Mouse (Mus musculus) kidney, embryonic 15.5 days (tissue): ENCODE measurements around the gene Pacs1. TPM values are rescaled to one million over a fixed set of nuclear protein-coding genes. Genes with fewer than 3 reads are reported as not detected.
"Not testable (repeated sequence)": the region's sequence is repeated elsewhere in the genome, so short reads cannot be mapped to it uniquely, and the experiment has no call there.

Experiments
- ATAC-seq: fragments of 200-750 bp; cut with Nextera tagmentation; replicated peaks from 2 replicates; pipeline ENCODE4 v1.8.0; 2017; ENCODE audit warnings: moderate TSS enrichment; ENCODE audit not compliant: low FRiP score
- H3K27ac ChIP-seq: fragments of 300-500 bp; sonication (generic); 2 replicates; pipeline ENCODE4 v1.5.1; 2015; ENCODE audit warnings: mild to moderate bottlenecking, inconsistent platforms
- H3K27me3 ChIP-seq: fragments of 300-500 bp; sonication (generic); 2 replicates; pipeline ENCODE4 v1.6.1; 2015; ENCODE audit warnings: inconsistent platforms
- H3K36me3 ChIP-seq: fragments of 300-500 bp; sonication (generic); 2 replicates; pipeline ENCODE4 v1.6.1; 2015; ENCODE audit warnings: inconsistent platforms
- H3K4me1 ChIP-seq: fragments of 300-500 bp; sonication (generic); 2 replicates; pipeline ENCODE4 v1.6.1; 2015; ENCODE audit warnings: inconsistent platforms
- H3K4me2 ChIP-seq: fragments of 300-500 bp; sonication (generic); 2 replicates; pipeline ENCODE4 v1.6.1; 2015; ENCODE audit warnings: moderate library complexity, mild to moderate bottlenecking, inconsistent platforms
- H3K4me3 ChIP-seq: fragments of 300-500 bp; sonication (generic); replicated peaks from 2 replicates; pipeline ENCODE4 v1.5.1; 2015; ENCODE audit warnings: mild to moderate bottlenecking, inconsistent platforms
- H3K9ac ChIP-seq: fragments of 300-500 bp; sonication (generic); 2 replicates; pipeline ENCODE4 v1.6.1; 2015; ENCODE audit warnings: mild to moderate bottlenecking, inconsistent platforms
- H3K9me3 ChIP-seq: fragments of 300-500 bp; sonication (generic); replicated peaks from 2 replicates; pipeline ENCODE4 v1.6.1; 2016; ENCODE audit warnings: inconsistent platforms
- WGBS: fragments of 180-500 bp; shearing (Covaris S2); methylation state at CpG from one replicate; pipeline ENCODE4 v1.1.7; 2015; ENCODE audit warnings: mixed read lengths; 5-methylcytosine and 5-hydroxymethylcytosine counted together
- polyA plus RNA-seq: library from polyadenylated mRNA; unstranded; fragments of >200 nt; fragmentation: Nextera tagmentation; extraction: Ambion mirVana; gene quantifications from 2 replicates; pipeline ENCODE4 v1.2.1, GENCODE M21; 2015

Gene Pacs1
- polyA plus RNA-seq, 1 experiment from 2014 or later, result 25.0 TPM

GRCm38 (mm10) chr19:5267015-5267414 is 5.9 kb downstream of the Pacs1 start:
- Histone ChIP-seq H3K9me3 (no peaks in the 10 kb centered on the region), H3K4me1 (peaks cover 19% of the 10 kb centered on the region), H3K36me3 (no peaks in the 10 kb centered on the region), H3K4me2 (no peak overlapping the region), H3K9ac (no peak overlapping the region), H3K27me3 (no peaks in the 10 kb centered on the region), H3K27ac (no peak overlapping the region), H3K4me3 (no peak overlapping the region)
- 97% methylated on average over 5 of the region's 5 CpGs for WGBS
- no peak for ATAC-seq

- H3K27ac ChIP-seq, result no peak overlapping the region
- H3K36me3 ChIP-seq, result no peaks in the 10 kb centered on the region
- H3K9me3 ChIP-seq, result no peaks in the 10 kb centered on the region
- 46% methylated on average over 3 of the region's 3 CpGs for WGBS
- H3K4me2 ChIP-seq, result no peak overlapping the region
- H3K4me3 ChIP-seq, result no peak overlapping the region
- ATAC-seq, result no peak
- H3K4me1 ChIP-seq, result peaks cover 17% of the 10 kb centered on the region; the same call in 1 of the 2 replicates
- H3K27me3 ChIP-seq, result no peaks in the 10 kb centered on the region
- no peak overlapping the region for H3K9ac ChIP-seq
Observed at GRCm38 (mm10) chr19:5257140-5257539, 15.8 kb downstream of the Pacs1 start.

GRCm38 (mm10) chr19:5236981-5237380 is 35.9 kb downstream of the Pacs1 start:
- not testable (repeated sequence) for H3K9me3 ChIP-seq, H3K4me1 ChIP-seq, ATAC-seq, H3K4me3 ChIP-seq, H3K4me2 ChIP-seq, H3K9ac ChIP-seq, H3K36me3 ChIP-seq, H3K27ac ChIP-seq, H3K27me3 ChIP-seq
- 100% methylated on average over 1 of the region's 1 CpGs for WGBS

- H3K9me3 ChIP-seq, result no peaks in the 10 kb centered on the region
- no peak overlapping the region for H3K4me3 ChIP-seq
- H3K4me1 ChIP-seq, result peaks cover 4% of the 10 kb centered on the region; the same call in 1 of the 2 replicates
- no peak for ATAC-seq
- H3K27ac ChIP-seq, result no peak overlapping the region
- 87% methylated on average over 4 of the region's 4 CpGs for WGBS
- no peaks in the 10 kb centered on the region for H3K27me3 ChIP-seq
- H3K4me2 ChIP-seq, result no peak overlapping the region
- no peaks in the 10 kb centered on the region for H3K36me3 ChIP-seq
- no peak overlapping the region for H3K9ac ChIP-seq
Observed at GRCm38 (mm10) chr19:5232696-5233095, 40.2 kb downstream of the Pacs1 start.

GRCm38 (mm10) chr19:5230110-5230509 is 42.8 kb downstream of the Pacs1 start:
- Histone ChIP-seq H3K4me1 (peaks cover 4% of the 10 kb centered on the region; the same call in 1 of the 2 replicates), H3K9ac (no peak overlapping the region), H3K27me3 (no peaks in the 10 kb centered on the region), H3K4me3 (no peak overlapping the region), H3K36me3 (no peaks in the 10 kb centered on the region), H3K27ac (no peak overlapping the region), H3K9me3 (no peaks in the 10 kb centered on the region), H3K4me2 (no peak overlapping the region)
- WGBS, result 60% methylated on average over 2 of the region's 2 CpGs
- ATAC-seq, result no peak

GRCm38 (mm10) chr19:5224624-5225023 is 48.3 kb downstream of the Pacs1 start:
- 54% methylated on average over 2 of the region's 2 CpGs for WGBS
- H3K4me2 ChIP-seq, result no peak overlapping the region
- H3K27ac ChIP-seq, result no peak overlapping the region
- peaks cover under 1% of the 10 kb centered on the region; the same call in 1 of the 2 replicates for H3K4me1 ChIP-seq
- H3K9me3 ChIP-seq, result no peaks in the 10 kb centered on the region
- no peaks in the 10 kb centered on the region for H3K27me3 ChIP-seq
- no peak overlapping the region for H3K9ac ChIP-seq
- ATAC-seq, result no peak
- H3K36me3 ChIP-seq, result no peaks in the 10 kb centered on the region
- H3K4me3 ChIP-seq, result no peak overlapping the region

- Histone ChIP-seq H3K36me3 (no peaks in the 10 kb centered on the region), H3K4me3 (no peak overlapping the region), H3K4me1 (no peaks in the 10 kb centered on the region), H3K27ac (no peak overlapping the region), H3K9me3 (no peaks in the 10 kb centered on the region), H3K4me2 (no peak overlapping the region), H3K27me3 (no peaks in the 10 kb centered on the region), H3K9ac (no peak overlapping the region)
- no peak for ATAC-seq
- 87% methylated on average over 4 of the region's 4 CpGs for WGBS
Observed at GRCm38 (mm10) chr19:5224077-5224476, 48.8 kb downstream of the Pacs1 start.

- Histone ChIP-seq H3K4me3 (no peak overlapping the region), H3K27me3 (no peaks in the 10 kb centered on the region), H3K27ac (no peak overlapping the region), H3K4me2 (no peak overlapping the region), H3K9ac (no peak overlapping the region), H3K4me1 (no peaks in the 10 kb centered on the region), H3K9me3 (no peaks in the 10 kb centered on the region), H3K36me3 (no peaks in the 10 kb centered on the region)
- 64% methylated on average over 2 of the region's 2 CpGs for WGBS
- no peak for ATAC-seq
Observed at GRCm38 (mm10) chr19:5221926-5222325, 51.0 kb downstream of the Pacs1 start.

- not testable (repeated sequence) for H3K27ac ChIP-seq, H3K4me2 ChIP-seq, H3K4me1 ChIP-seq, H3K4me3 ChIP-seq, H3K27me3 ChIP-seq, ATAC-seq, H3K9ac ChIP-seq, H3K9me3 ChIP-seq, H3K36me3 ChIP-seq
- WGBS, result 17% methylated on average over 2 of the region's 2 CpGs
Observed at GRCm38 (mm10) chr19:5221219-5221723, 51.6 kb downstream of the Pacs1 start.

GRCm38 (mm10) chr19:5220389-5220788 is 52.5 kb downstream of the Pacs1 start:
- no peaks in the 10 kb centered on the region for H3K27me3 ChIP-seq
- no peak overlapping the region for H3K4me3 ChIP-seq
- no peak overlapping the region for H3K27ac ChIP-seq
- H3K36me3 ChIP-seq, result no peaks in the 10 kb centered on the region
- no peaks in the 10 kb centered on the region for H3K9me3 ChIP-seq
- 89% methylated on average over 3 of the region's 3 CpGs for WGBS
- no peaks in the 10 kb centered on the region for H3K4me1 ChIP-seq
- H3K4me2 ChIP-seq, result no peak overlapping the region
- ATAC-seq, result no peak
- H3K9ac ChIP-seq, result no peak overlapping the region

- H3K9me3 ChIP-seq, result no peaks in the 10 kb centered on the region
- H3K27ac ChIP-seq, result no peak overlapping the region
- H3K9ac ChIP-seq, result no peak overlapping the region
- H3K36me3 ChIP-seq, result no peaks in the 10 kb centered on the region
- no peak overlapping the region for H3K4me2 ChIP-seq
- no peak for ATAC-seq
- no peaks in the 10 kb centered on the region for H3K27me3 ChIP-seq
- H3K4me3 ChIP-seq, result no peak overlapping the region
- no peaks in the 10 kb centered on the region for H3K4me1 ChIP-seq
- 92% methylated on average over 2 of the region's 2 CpGs for WGBS
Observed at GRCm38 (mm10) chr19:5201691-5202090, 71.2 kb downstream of the Pacs1 start.

- H3K9ac ChIP-seq, H3K27me3 ChIP-seq, H3K4me3 ChIP-seq, H3K27ac ChIP-seq, ATAC-seq, H3K4me1 ChIP-seq, H3K9me3 ChIP-seq, H3K36me3 ChIP-seq, H3K4me2 ChIP-seq: not testable (repeated sequence)
- 91% methylated on average over 4 of the region's 4 CpGs for WGBS
Observed at GRCm38 (mm10) chr19:5200617-5201016, 72.3 kb downstream of the Pacs1 start.

GRCm38 (mm10) chr19:5198553-5198952 is 74.4 kb downstream of the Pacs1 start:
- no peaks in the 10 kb centered on the region for H3K27me3 ChIP-seq
- no peak overlapping the region for H3K9ac ChIP-seq
- H3K4me1 ChIP-seq, result no peaks in the 10 kb centered on the region
- H3K36me3 ChIP-seq, result no peaks in the 10 kb centered on the region
- H3K4me3 ChIP-seq, result no peak overlapping the region
- no peak overlapping the region for H3K27ac ChIP-seq
- H3K9me3 ChIP-seq, result no peaks in the 10 kb centered on the region
- H3K4me2 ChIP-seq, result no peak overlapping the region
- no peak for ATAC-seq
- 79% methylated on average over 3 of the region's 3 CpGs for WGBS
